Mouse (Mus musculus) heart, adult 11 months (tissue): ENCODE measurements around the gene Hpse2.
A peak's percentile ranks its signal among the peaks of the same experiment; 100 is the strongest.

Experiments
- DNase-seq: peaks from one replicate; pipeline ENCODE4 v3.0.0; 2022

Hpse2 gene

DNA sequence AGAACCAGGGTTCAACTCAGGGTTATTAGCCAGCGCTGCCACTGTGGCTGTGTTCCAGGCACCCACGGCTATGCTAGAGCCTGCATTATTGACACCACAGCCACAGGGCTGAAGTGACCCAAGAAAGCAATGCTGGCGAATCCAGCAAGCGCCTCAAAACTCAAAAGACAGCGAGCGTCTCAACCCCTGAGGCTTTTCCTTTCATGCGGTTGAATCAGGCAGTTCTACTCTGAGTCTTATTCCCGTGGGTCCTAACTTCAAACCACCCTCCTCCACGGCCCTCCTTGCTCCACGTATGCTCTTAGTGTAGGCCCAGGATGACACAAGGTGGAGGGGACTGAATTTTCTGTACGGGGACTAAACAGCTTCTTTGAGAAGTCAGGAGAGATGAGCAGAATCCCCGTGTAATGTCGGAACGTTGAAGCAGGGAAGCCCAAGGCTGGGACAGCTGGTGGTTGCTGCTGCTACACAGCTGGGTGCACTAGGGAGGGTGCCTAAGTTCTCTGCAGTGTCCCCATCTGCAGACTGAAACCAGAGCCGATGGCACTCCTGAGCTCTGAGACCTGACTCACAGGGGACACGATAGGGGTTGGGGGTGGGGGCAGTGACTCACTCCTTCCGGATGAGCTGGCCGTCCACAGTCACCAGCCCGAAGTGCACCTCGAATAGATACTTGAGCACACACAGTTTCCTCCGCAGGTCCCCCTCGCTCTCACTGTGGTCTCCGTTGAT lies 617.8 kb downstream of the Hpse2 start:
- DNase-seq = no peak

DNA sequence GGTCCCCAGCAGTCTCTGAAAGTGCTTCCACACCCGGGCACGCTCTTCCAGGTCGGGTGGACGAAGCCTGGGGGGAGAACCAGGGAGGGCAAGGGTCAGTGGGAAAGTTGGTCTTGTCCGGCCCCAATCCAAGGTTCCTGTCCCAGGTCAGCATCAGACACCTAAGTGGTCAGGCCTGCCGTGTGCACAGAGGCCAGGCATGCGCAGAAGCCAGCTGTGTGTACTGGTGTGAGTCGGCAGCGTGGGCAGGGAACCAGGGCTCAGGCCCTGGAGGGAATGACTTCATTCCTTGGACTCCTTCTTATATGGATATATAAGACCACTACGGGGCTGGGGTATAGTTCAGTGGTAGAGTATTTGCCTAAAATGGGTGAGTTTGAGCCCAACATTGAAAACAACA lies 618.5 kb downstream of the Hpse2 start:
- no peak for DNase-seq

GRCm38 (mm10) chr19:42767361-42767760 lies 620.8 kb downstream of the Hpse2 start:
- no peak for DNase-seq

GRCm38 (mm10) chr19:42764398-42764797 lies 623.8 kb downstream of the Hpse2 start:
- DNase-seq = no peak

DNA sequence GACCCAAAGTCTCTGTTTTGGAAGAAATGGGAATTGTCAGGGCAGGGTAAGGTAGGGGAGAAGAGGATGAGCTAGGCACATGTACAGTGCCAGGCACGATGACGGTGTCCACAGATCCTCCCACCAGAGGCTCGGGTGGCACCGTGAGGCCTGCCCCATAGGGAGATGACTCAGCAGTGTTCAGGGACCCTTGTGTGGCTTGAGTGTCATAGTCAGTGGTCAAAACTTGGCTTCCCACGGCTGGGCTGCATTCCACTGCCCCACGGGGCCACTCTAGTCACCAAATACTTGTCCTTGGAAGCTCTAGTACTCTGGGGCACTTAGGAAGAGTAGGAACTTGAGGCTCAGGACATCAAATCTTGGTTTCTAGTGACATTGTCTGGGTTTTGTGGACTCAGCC lies 631.5 kb downstream of the Hpse2 start:
- no peak for DNase-seq

DNA sequence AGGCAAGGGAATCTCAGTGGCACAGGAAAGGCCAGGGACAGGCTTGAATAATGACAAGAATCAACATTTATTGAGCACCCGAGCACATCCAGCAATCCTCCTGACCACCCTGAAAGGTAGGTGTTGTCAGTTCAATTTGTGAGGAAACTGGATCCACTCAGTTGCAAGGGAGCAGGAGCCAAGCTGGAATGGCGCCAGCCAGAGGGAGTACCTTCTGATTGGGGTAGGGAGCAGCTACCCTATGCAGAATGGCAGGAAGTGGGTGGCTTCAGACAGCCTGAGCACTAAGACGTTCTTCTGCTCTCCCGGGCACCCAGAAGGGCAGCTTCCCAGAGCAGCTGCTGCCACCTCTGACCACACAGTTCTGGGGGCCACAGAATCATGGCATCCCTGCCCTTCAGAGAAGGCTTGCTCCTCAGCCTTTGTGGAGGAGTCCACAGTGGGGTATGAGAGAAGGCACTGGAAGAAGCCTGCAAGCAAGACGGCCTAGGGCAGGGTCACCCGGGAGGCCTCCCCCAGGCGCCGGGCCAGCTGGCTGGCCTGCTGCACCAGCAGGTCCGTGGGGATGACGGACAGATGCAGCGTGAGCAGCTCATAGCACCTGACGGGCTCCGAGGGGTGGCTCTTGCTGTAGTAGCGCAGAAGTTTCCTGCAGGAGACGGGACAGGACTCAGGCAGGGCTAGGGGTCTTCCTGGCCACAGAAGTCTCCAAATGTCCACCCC lies 632.8 kb downstream of the Hpse2 start:
- DNase-seq = peak; percentile 96

DNA sequence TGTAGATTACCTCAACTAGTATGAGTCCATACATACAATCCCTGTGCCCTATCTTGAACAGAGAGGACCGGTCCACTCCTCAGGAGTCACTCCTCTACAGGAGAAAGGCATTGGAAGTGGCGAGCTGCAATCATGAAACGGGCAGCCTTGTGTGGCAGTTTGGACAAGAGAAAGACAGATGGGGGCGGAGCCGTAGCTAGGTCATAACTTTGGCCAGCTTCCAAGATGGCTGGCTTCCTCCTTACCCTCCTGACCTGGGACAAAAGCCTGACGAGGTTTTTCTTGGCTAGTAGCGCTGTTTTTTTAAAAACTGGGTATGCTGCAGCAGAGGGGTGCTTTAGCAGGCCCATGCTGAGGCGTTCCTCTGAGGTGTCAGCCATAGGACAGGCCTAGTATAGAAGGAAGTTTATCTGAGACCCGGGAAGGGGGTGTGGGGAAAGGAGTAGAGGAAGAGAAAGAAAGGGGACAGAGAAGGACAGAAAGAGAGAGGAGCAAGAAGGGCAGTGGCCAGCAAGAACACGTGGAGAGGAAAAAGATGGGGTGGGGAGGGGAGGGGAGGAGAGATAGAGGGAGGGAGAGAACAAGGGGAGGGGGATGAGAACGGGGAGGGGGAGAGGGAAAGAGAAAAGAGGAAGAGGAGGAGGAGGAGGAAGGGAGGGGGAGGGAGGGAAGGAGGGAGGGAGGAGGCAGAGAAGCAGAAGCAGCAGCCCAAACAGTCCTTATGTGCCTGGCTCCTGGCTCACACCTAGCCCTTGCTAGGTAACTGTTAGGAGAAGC lies 634.8 kb downstream of the Hpse2 start:
- DNase-seq = peak; percentile 99

- DNase-seq = peak; percentile 99
Measured at GRCm38 (mm10) chr19:42752363-42752931, 635.7 kb downstream of the Hpse2 start, which contains the start of gene Pyroxd2. Gene Pyroxd2 (minus strand): TSS chr19:42752775.

DNA sequence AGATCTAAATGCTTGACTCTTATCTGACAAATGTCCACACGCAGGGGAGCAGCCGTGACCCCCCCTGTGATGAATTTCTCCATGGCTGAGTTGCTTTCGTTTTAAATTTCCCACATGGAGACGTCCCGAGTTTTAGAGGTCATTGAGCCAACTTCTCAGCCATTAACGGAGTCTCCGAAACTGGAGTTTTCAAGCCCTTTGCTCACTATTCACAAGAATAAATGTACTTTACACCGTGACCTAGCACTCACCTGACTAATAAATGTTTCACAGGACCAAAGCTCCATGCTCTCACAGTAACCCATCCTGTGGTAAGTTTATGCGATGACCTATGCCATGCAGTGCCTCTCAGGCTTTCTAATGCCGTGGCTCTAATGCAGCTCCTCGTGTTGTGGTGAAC lies 638.0 kb downstream of the Hpse2 start:
- DNase-seq = no peak

DNA sequence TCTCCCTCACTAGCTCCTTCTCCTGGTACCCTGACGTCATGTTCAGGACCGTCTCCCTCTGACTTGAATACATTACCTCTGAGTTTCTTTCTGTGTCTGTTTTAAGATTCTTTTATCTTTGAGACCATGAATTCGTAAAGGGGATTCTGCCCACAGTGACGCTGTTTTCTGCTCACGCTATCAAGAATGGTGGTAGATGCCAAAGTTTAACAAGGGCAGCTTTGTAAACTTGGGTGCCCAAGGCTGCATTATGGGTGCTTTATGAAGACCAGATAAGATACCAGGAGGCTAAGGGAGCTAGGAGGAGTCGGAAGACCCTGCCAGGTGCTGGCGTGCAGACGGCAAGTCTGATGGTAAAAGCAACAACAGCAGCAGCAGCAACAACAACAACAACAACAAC lies 641.5 kb downstream of the Hpse2 start:
- no peak for DNase-seq

GRCm38 (mm10) chr19:42745869-42746224 lies 642.3 kb downstream of the Hpse2 start:
- DNase-seq = no peak

GRCm38 (mm10) chr19:42745084-42745868 lies 642.9 kb downstream of the Hpse2 start:
- no peak for DNase-seq

DNA sequence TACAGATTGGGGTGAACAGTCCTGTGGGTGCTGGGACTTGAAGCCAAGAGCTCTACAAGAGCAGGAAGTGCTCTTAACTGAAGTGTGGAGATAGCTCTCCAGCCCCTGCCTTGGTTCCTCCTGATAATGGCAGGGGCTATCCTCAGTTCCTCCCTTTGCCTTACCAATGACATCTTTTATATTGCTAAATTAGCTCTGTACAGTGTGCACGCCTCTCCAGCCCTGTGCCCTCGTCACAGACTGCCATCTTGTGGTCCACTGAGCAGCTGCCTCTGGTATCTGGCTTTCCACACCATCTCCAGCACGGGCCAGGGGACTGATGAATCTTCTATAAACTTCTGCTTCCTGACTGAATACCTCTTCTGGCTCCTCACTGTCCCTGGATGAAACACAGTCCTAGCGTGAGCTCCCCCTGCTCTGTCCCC lies 644.0 kb downstream of the Hpse2 start:
- peak; percentile 94 for DNase-seq

DNA sequence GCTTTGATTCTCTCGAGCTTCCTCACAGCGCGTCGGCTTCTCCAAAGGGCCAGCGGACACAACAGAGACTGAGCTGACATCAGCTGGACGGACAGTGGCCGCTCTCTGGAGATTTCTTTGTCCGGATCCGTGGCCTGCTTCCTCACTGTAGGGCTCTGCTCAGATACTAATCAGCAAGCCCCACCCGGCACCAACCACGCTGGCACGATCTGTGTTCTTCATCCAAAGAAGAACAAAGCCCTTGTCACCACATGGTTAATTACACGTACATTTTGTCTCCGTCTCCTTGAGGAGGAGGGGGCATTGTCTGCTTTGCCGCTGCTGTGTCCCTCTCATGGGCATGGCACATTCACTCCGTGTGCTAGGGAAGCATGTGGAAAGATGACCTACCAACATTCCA lies 644.9 kb downstream of the Hpse2 start:
- DNase-seq = no peak

DNA sequence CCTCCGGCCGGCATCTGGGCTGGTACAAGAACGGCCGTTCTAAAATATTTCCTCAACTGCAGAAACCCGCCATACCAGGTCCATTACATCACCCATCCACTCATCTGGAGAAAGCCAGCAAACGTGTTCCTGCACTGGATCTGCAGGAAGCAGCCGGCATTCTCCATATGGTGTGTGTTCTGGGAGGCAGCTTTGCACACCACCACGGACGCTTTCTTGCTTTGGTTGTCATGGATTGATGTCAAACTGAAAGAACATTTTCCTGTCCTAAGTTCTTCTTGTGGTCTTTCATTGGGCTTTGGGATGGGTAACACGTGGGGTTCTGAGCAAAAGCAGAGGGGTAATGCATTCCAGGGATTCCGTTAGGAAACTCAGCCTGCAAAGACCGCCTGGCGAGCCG lies 646.3 kb downstream of the Hpse2 start:
- DNase-seq = no peak

- DNase-seq = no peak
Measured at GRCm38 (mm10) chr19:42740163-42740899, 647.8 kb downstream of the Hpse2 start.

- no peak for DNase-seq
Measured at GRCm38 (mm10) chr19:42739734-42740133, 648.4 kb downstream of the Hpse2 start.

- no peak for DNase-seq
Measured at GRCm38 (mm10) chr19:42737753-42738152, 650.4 kb downstream of the Hpse2 start.
